Mouse (Mus musculus) neural tube, embryonic 11.5 days (tissue): Measurements from ENCODE around the gene Tex52. TPM values are rescaled to one million over a fixed set of nuclear protein-coding genes. Genes with fewer than 3 reads are reported as not detected.

ENCODE experiments used
- ATAC-seq: fragments of 200-750 bp; cut with Nextera tagmentation; 2 replicates; pipeline ENCODE4 v1.8.0; 2017; ENCODE audit warnings: moderate number of reproducible peaks, mild to moderate bottlenecking, moderate TSS enrichment, moderate library complexity; ENCODE audit not compliant: insufficient read depth, low FRiP score, low TSS enrichment
- DNase-seq: peaks from one replicate; pipeline ENCODE4 v3.0.0-alpha.2; 2015; ENCODE audit warnings: low spot score
- H3K27ac ChIP-seq: fragments of 300-500 bp; sonication (generic); 2 replicates; pipeline ENCODE4 v1.5.1; 2014; ENCODE audit warnings: low read depth, mild to moderate bottlenecking, low read length
- H3K27me3 ChIP-seq: fragments of 300-500 bp; sonication (generic); 2 replicates; pipeline ENCODE4 v1.6.1; 2014; ENCODE audit warnings: mild to moderate bottlenecking, low read length, mixed read lengths; ENCODE audit not compliant: control insufficient read depth, insufficient read depth
- H3K36me3 ChIP-seq: fragments of 300-500 bp; sonication (generic); 2 replicates; pipeline ENCODE4 v1.6.1; 2014; ENCODE audit warnings: mild to moderate bottlenecking, low read length, moderate library complexity, mixed read lengths; ENCODE audit not compliant: control insufficient read depth, insufficient read depth
- H3K4me1 ChIP-seq: fragments of 300-500 bp; sonication (generic); 2 replicates; pipeline ENCODE4 v1.6.1; 2014; ENCODE audit warnings: low read length, mixed read lengths; ENCODE audit not compliant: control insufficient read depth, insufficient read depth
- H3K4me2 ChIP-seq: fragments of 300-500 bp; sonication (generic); 2 replicates; pipeline ENCODE4 v1.6.1; 2014; ENCODE audit warnings: low read depth, mild to moderate bottlenecking, moderate library complexity
- H3K4me3 ChIP-seq: fragments of 300-500 bp; sonication (generic); 2 replicates; pipeline ENCODE4 v1.5.1; 2014; ENCODE audit warnings: low read depth, low read length
- H3K9ac ChIP-seq: fragments of 300-500 bp; sonication (generic); 2 replicates; pipeline ENCODE4 v1.6.1; 2014; ENCODE audit warnings: mild to moderate bottlenecking, low read length
- H3K9me3 ChIP-seq: fragments of 300-500 bp; sonication (generic); 2 replicates; pipeline ENCODE4 v1.6.1; 2016; ENCODE audit warnings: low read length; ENCODE audit not compliant: control insufficient read depth
- WGBS: fragments of 180-500 bp; shearing (Covaris S2); extraction: QIAGEN DNeasy Blood & Tissue Kit; methylation state at CpG from one replicate; pipeline ENCODE4 v1.1.7; 2014; 5-methylcytosine and 5-hydroxymethylcytosine counted together
- polyA plus RNA-seq: library from polyadenylated mRNA; unstranded; fragments of >200 nt; fragmentation: Nextera tagmentation; extraction: Ambion mirVana; gene quantifications from 2 replicates; pipeline ENCODE4 v1.2.1, GENCODE M21; 2014

The Tex52 gene
- polyA plus RNA-seq, 1 experiment from 2014 or later = 0.66 TPM

- Histone ChIP-seq H3K27me3 (no peaks in the 10 kb centered on the region), H3K4me3 (no peak overlapping the region), H3K36me3 (no peaks in the 10 kb centered on the region), H3K4me2 (no peak overlapping the region), H3K27ac (no peak overlapping the region), H3K9me3 (no peaks in the 10 kb centered on the region), H3K4me1 (no peaks in the 10 kb centered on the region), H3K9ac (no peak overlapping the region)
- ATAC-seq (no peak), DNase-seq (no peak)
- 72% methylated on average over 1 of the region's 1 CpGs for whole genome bisulfite sequencing
Measured at GRCm38 (mm10) chr6:128390683-128391082, 15.4 kb downstream of the Tex52 start.

- Histone ChIP-seq H3K9me3 (no peaks in the 10 kb centered on the region), H3K27me3 (no peaks in the 10 kb centered on the region), H3K9ac (no peak overlapping the region), H3K4me3 (no peak overlapping the region), H3K4me1 (no peaks in the 10 kb centered on the region), H3K27ac (no peak overlapping the region), H3K36me3 (no peaks in the 10 kb centered on the region), H3K4me2 (no peak overlapping the region)
- no peak for DNase-seq
- ATAC-seq = no peak
- WGBS = 78% methylated on average over 7 of the region's 7 CpGs
Measured at GRCm38 (mm10) chr6:128397574-128398261, 22.5 kb downstream of the Tex52 start.

- Histone ChIP-seq H3K9me3 (no peaks in the 10 kb centered on the region), H3K36me3 (no peaks in the 10 kb centered on the region), H3K9ac (peak within 1 kb of the TSS; percentile 10; the same call in 1 of the 2 replicates), H3K27ac (no peak within 1 kb of the TSS), H3K27me3 (no peaks in the 10 kb centered on the region), H3K4me1 (no peaks in the 10 kb centered on the region), H3K4me3 (no peak within 1 kb of the TSS), H3K4me2 (peak within 1 kb of the TSS; percentile 14)
- no peak for DNase-seq
- 71% methylated on average over 3 of the region's 3 CpGs for WGBS
- ATAC-seq = no peak
Measured at GRCm38 (mm10) chr6:128398996-128399395, 23.7 kb downstream of the Tex52 start, which contains the start of gene Nrip2. Gene Nrip2 (plus strand): TSS chr6:128399296.

DNA sequence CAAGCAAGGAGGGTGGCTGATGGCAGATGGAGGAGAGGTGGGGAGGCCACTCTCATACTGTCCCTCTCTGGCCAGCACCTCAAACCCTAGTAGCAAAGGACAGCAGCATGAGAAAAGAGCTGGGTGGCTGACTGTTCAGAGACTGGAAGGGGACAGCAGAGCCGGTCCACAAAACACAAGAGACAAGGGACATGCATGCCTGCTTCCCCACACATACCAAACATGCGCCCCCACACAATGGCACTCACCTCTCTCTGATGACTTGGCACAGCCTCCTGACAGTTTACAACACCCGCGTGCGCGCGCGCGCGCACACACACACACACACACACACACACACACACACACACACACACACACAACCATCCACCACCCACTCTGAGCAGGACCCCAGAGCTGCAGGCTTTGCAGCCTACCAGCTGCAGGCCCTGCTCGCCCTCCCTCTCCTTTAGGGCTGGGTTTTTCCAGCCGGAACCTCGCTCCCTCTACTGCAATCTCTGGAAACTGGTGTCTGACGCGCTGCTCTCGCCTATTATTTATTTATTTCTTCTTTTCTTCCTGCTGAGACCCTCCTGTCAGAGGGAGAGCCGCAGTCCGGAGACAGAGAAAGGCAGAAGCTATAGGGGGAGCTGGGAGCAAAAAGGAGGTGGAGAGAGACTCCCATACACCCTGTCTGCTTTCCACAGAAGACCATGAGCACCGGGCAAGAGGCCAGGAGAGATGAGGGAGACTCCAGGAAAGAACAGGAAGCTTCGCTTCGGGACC is 24.3 kb downstream of the Tex52 start:
- no peaks in the 10 kb centered on the region for H3K4me1 ChIP-seq
- ATAC-seq = no peak; the same call in 1 of the 2 replicates
- WGBS = 50% methylated on average over 21 of the region's 21 CpGs
- no peak overlapping the region for H3K27ac ChIP-seq
- H3K9ac ChIP-seq = peak overlapping the region; percentile 10; the same call in 1 of the 2 replicates
- no peaks in the 10 kb centered on the region for H3K36me3 ChIP-seq
- H3K27me3 ChIP-seq = no peaks in the 10 kb centered on the region
- H3K4me3 ChIP-seq = no peak overlapping the region
- DNase-seq = peak; percentile 27
- H3K4me2 ChIP-seq = peak overlapping the region; percentile 14
- no peaks in the 10 kb centered on the region for H3K9me3 ChIP-seq

- Histone ChIP-seq H3K9ac (no peak overlapping the region), H3K4me3 (no peak overlapping the region), H3K9me3 (no peaks in the 10 kb centered on the region), H3K4me2 (no peak overlapping the region), H3K36me3 (peaks cover 9% of the 10 kb centered on the region), H3K27me3 (no peaks in the 10 kb centered on the region), H3K4me1 (no peaks in the 10 kb centered on the region), H3K27ac (no peak overlapping the region)
- no peak for ATAC-seq
- DNase-seq = no peak
- 71% methylated on average over 5 of the region's 5 CpGs for WGBS
Measured at GRCm38 (mm10) chr6:128404708-128405107, 29.5 kb downstream of the Tex52 start.

DNA sequence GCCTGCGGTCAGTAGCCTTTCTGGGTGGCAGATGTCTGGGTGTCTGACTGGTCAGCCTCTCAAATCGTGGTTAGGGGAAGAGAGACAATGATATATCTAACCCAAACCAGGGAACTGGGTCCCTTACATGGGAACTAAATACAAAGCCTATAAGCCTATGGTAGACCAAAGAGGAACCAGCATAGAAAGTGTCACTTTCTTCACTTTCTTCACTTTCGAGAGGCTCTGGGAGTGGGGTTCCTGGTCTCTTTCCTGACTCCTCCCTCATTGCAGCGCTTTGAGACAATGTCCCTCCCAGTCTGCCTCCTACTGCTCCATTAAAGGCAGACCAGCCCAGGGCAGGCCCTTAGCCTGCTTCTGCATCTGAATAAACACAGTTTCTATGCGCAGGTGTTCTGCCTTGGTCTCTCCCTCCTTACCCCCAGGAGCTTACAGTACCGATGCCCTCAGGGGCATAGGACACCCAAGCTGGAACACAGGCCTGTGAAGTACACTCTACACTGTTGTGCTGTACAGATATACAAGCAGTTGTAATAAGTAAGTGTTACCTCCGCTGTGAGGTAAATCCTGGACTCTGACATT is 33.4 kb downstream of the Tex52 start:
- Histone ChIP-seq H3K9ac (no peak overlapping the region), H3K9me3 (no peaks in the 10 kb centered on the region), H3K4me3 (no peak overlapping the region), H3K27me3 (no peaks in the 10 kb centered on the region), H3K4me1 (no peaks in the 10 kb centered on the region), H3K4me2 (no peak overlapping the region), H3K36me3 (peaks cover 15% of the 10 kb centered on the region), H3K27ac (no peak overlapping the region)
- no peak for ATAC-seq
- 90% methylated on average over 7 of the region's 7 CpGs for WGBS
- DNase-seq = no peak

DNA sequence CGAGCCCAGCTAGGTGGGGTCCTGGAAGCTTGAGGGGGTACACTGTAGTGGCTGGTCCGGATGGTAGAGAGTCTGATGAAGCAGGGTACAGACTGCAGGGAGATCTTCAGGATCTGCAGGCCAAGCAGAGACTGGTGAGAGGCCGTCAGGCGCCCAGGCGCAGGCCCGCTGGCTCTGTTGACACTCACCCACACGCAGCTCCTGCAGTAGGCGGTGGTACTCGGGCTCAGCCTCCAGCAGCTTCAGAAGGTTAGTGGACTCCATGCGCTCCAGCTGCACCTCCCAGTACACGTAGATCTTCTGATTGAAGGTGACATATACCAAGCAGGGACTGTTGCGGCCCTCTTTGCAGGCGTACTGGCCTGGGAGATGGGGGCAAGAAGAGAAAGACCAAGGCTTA is 35.0 kb downstream of the Tex52 start:
- Histone ChIP-seq H3K4me2 (no peak overlapping the region), H3K9ac (no peak overlapping the region), H3K4me1 (no peaks in the 10 kb centered on the region), H3K27ac (no peak overlapping the region), H3K36me3 (peaks cover 15% of the 10 kb centered on the region), H3K27me3 (no peaks in the 10 kb centered on the region), H3K9me3 (no peaks in the 10 kb centered on the region), H3K4me3 (no peak overlapping the region)
- 94% methylated on average over 13 of the region's 13 CpGs for WGBS
- ATAC-seq (no peak), DNase-seq (no peak)

GRCm38 (mm10) chr6:128411115-128411514 is 35.9 kb downstream of the Tex52 start:
- H3K4me2 ChIP-seq = no peak overlapping the region
- H3K27ac ChIP-seq = no peak overlapping the region
- 0 out of 2 replicates have a peak, but pooled peaks have one; percentile 17 for ATAC-seq
- no peak overlapping the region for H3K9ac ChIP-seq
- H3K9me3 ChIP-seq = no peaks in the 10 kb centered on the region
- no peaks in the 10 kb centered on the region for H3K27me3 ChIP-seq
- 27% methylated on average over 3 of the region's 3 CpGs for WGBS
- no peak overlapping the region for H3K4me3 ChIP-seq
- peaks cover 15% of the 10 kb centered on the region for H3K36me3 ChIP-seq
- peak; percentile 76 for DNase-seq
- no peaks in the 10 kb centered on the region for H3K4me1 ChIP-seq
